Mouse (Mus musculus) G1E (cell line): ENCODE measurements around the gene Cpxm1. TPM values are rescaled to one million over a fixed set of nuclear protein-coding genes. Genes with fewer than 3 reads are reported as not detected.

ENCODE experiments used
- ATAC-seq: 2 replicates; pipeline ENCODE4 v1.8.0; 2016; ENCODE audit warnings: mild to moderate bottlenecking; ENCODE audit not compliant: insufficient number of reproducible peaks, poor library complexity, low FRiP score, severe bottlenecking; ENCODE audit errors: extremely low read depth
- DNase-seq: peaks from one replicate; pipeline ENCODE4 v3.0.0; 2012; ENCODE audit warnings: low spot score
- H3K27me3 ChIP-seq: 2 replicates; pipeline ENCODE4 v1.6.1; 2012; ENCODE audit warnings: mild to moderate bottlenecking, low read length, inconsistent platforms; ENCODE audit not compliant: insufficient read depth
- H3K36me3 ChIP-seq: replicated peaks from 2 replicates; pipeline ENCODE3; 2012; ENCODE audit warnings: mild to moderate bottlenecking, inconsistent platforms
- H3K4me1 ChIP-seq: 2 replicates; pipeline ENCODE4 v1.6.1; 2012; ENCODE audit warnings: low read depth, low read length, inconsistent platforms, mixed read lengths; ENCODE audit not compliant: insufficient read depth
- H3K4me3 ChIP-seq: 2 replicates; pipeline ENCODE4 v1.5.1; 2012; ENCODE audit warnings: low read depth, mild to moderate bottlenecking, inconsistent platforms, low read length, moderate library complexity, mixed read lengths
- H3K9me3 ChIP-seq: replicated peaks from 2 replicates; pipeline ENCODE4 v1.6.1; 2012; ENCODE audit warnings: inconsistent platforms
- CTCF ChIP-seq: IDR thresholded peaks from 2 replicates; pipeline ENCODE4 v1.5.1; 2012; ENCODE audit warnings: low read depth, low read length, inconsistent platforms, mixed read lengths
- GATA1 ChIP-seq: IDR thresholded peaks from 2 replicates; pipeline ENCODE4 v1.6.1; 2012; ENCODE audit warnings: borderline replicate concordance, low read length, inconsistent platforms, mixed read lengths
- GATA2 ChIP-seq: IDR thresholded peaks from 2 replicates; pipeline ENCODE4 v1.6.1; 2012; ENCODE audit warnings: low read depth, low read length, inconsistent platforms, borderline replicate concordance
- POLR2AphosphoS5 ChIP-seq: IDR thresholded peaks from 2 replicates; pipeline ENCODE4 v1.6.1; 2012; ENCODE audit warnings: low read depth, low read length, inconsistent platforms; ENCODE audit not compliant: insufficient replicate concordance
- TAL1 ChIP-seq: conservative IDR thresholded peaks from 2 replicates; pipeline ENCODE4 v1.6.1; 2012; ENCODE audit warnings: low read depth, low read length, inconsistent platforms, mixed read lengths
- polyA plus RNA-seq: library from polyadenylated mRNA; stranded (reverse); fragments of >175 nt; gene quantifications from 2 replicates; pipeline ENCODE4 v1.2.3, GENCODE M21; 2012
- total RNA-seq, 2 experiments: library from RNA; stranded (forward) in 1 of 2; stranded (reverse) in 1 of 2; fragments of 200-1000 nt in 1 of 2; fragments of >200 nt in 1 of 2; fragmentation: Nextera tagmentation in 1 of 2; gene quantifications; 2 replicates each; pipeline ENCODE4 v1.2.3; 2014 to 2017

Cpxm1 gene
- total and polyA plus RNA-seq, 3 experiments = not detected

DNA sequence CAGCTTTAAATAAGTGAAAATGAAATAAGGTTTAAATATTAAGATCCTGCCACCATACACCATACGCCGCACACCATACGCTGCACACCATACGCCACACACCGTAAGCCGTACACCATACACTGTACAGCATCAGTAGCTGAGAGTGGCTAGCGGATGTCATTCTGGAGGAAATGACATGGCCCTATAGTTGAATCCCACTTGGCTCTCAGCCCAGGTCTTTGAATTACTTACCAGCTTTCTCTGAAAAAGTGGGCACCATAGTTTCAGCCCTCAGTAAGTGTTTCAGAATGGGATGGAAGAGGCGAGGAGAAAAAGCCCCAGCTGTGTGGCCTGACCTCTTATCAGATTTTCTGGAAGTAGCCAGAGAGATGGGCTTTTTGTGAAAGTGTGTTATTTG lies 44.0 kb downstream of the Cpxm1 start:
- peaks cover 2% of the 10 kb centered on the region; the same call in 1 of the 2 replicates for H3K27me3 ChIP-seq
- H3K36me3 ChIP-seq = no peaks in the 10 kb centered on the region

GRCm38 (mm10) chr2:130351758-130352339 lies 45.5 kb downstream of the Cpxm1 start:
- ATAC-seq (no peak), DNase-seq (no peak)
- H3K4me1 ChIP-seq = no peaks in the 10 kb centered on the region
- H3K27me3 ChIP-seq = peaks cover 7% of the 10 kb centered on the region; the same call in 1 of the 2 replicates
- TF ChIP-seq TAL1 (no peak), GATA2 (no peak), GATA1 (no peak), CTCF (no peak), POLR2AphosphoS5 (no peak)
- no peak overlapping the region for H3K4me3 ChIP-seq
- no peaks in the 10 kb centered on the region for H3K9me3 ChIP-seq
- H3K36me3 ChIP-seq = no peaks in the 10 kb centered on the region

More for the DNA sequence above, 44.0 kb downstream of the Cpxm1 start:
- Histone ChIP-seq H3K4me1 (no peaks in the 10 kb centered on the region), H3K4me3 (no peak overlapping the region), H3K9me3 (no peaks in the 10 kb centered on the region)
- ATAC-seq = no peak
- TF ChIP-seq GATA1 = no peak
- no peak for TF ChIP-seq TAL1
- no peak for DNase-seq

DNA sequence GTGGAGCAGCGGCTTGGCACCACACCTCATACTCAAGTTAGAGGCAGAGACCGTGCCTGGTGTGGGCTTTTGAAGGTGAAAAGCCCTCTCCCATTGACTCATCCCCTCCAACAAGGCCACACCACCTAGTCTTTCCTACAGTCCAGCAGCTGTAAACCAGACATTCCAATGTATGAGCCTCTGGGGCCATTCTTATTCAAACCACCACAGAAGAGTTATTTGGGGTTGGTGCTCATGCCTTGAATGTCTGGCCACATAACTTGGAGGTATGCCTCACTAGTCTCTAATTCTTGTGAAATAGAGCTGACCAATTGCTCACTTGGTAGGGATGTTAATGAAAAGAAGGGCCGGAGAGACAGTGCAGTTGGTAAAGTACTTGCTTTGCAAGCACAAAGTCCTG lies 47.0 kb downstream of the Cpxm1 start:
- Histone ChIP-seq H3K9me3 (no peaks in the 10 kb centered on the region), H3K27me3 (peaks cover 13% of the 10 kb centered on the region; the same call in 1 of the 2 replicates), H3K4me1 (no peaks in the 10 kb centered on the region), H3K36me3 (no peaks in the 10 kb centered on the region), H3K4me3 (no peak overlapping the region)
- no peak for DNase-seq
- no peak for TF ChIP-seq TAL1
- no peak for TF ChIP-seq CTCF
- no peak for TF ChIP-seq POLR2AphosphoS5
- no peak for TF ChIP-seq GATA1
- TF ChIP-seq GATA2 = no peak
- ATAC-seq = no peak

GRCm38 (mm10) chr2:130341220-130341580 lies 56.2 kb downstream of the Cpxm1 start:
- no peak overlapping the region for H3K4me3 ChIP-seq
- no peak for DNase-seq
- ATAC-seq = no peak
- TF ChIP-seq POLR2AphosphoS5 (no peak), GATA1 (no peak), CTCF (no peak), TAL1 (no peak), GATA2 (no peak)
- peaks cover 5% of the 10 kb centered on the region; the same call in 1 of the 2 replicates for H3K4me1 ChIP-seq
- peaks cover 13% of the 10 kb centered on the region; the same call in 1 of the 2 replicates for H3K27me3 ChIP-seq
- H3K36me3 ChIP-seq = no peaks in the 10 kb centered on the region
- H3K9me3 ChIP-seq = no peaks in the 10 kb centered on the region

Other genes with a start within 250 kb of the Cpxm1 start
- 112 and 115 TPM in 2 replicates for gene Snrpb, start 218.2 kb downstream of the Cpxm1 start, total RNA-seq (2014; fragmentation: Nextera tagmentation)
- gene Snrpb, start 218.2 kb downstream of the Cpxm1 start, total RNA-seq (2017) = 252 and 274 TPM in 2 replicates
- gene Snrpb, start 218.2 kb downstream of the Cpxm1 start, polyA plus RNA-seq = 650 and 707 TPM in 2 replicates
- gene Tmc2, start 202.4 kb downstream of the Cpxm1 start, total RNA-seq (2014; fragmentation: Nextera tagmentation) = not detected in 2 replicates
- 0.05 and 0.06 TPM in 2 replicates for gene Tmc2, start 202.4 kb downstream of the Cpxm1 start, total RNA-seq (2017)
- gene Tmc2, start 202.4 kb downstream of the Cpxm1 start, polyA plus RNA-seq = not detected in 2 replicates
- 673 and 768 TPM in 2 replicates for gene Nop56, start 123.1 kb downstream of the Cpxm1 start, total RNA-seq (2014; fragmentation: Nextera tagmentation)
- 325 and 381 TPM in 2 replicates for gene Nop56, start 123.1 kb downstream of the Cpxm1 start, total RNA-seq (2017)
- 92.9 and 102 TPM in 2 replicates for gene Nop56, start 123.1 kb downstream of the Cpxm1 start, polyA plus RNA-seq
- gene Idh3b, start 113.0 kb downstream of the Cpxm1 start, total RNA-seq (2014; fragmentation: Nextera tagmentation) = 381 and 449 TPM in 2 replicates
- 171 and 172 TPM in 2 replicates for gene Idh3b, start 113.0 kb downstream of the Cpxm1 start, total RNA-seq (2017)
- gene Idh3b, start 113.0 kb downstream of the Cpxm1 start, polyA plus RNA-seq = 118 and 132 TPM in 2 replicates
- gene Ebf4, start 102.4 kb downstream of the Cpxm1 start, total RNA-seq (2014; fragmentation: Nextera tagmentation) = 0.49 and 0.83 TPM in 2 replicates
- gene Ebf4, start 102.4 kb downstream of the Cpxm1 start, total RNA-seq (2017) = 0.06 TPM in 1 of 2 replicates, not detected in the other
- gene Ebf4, start 102.4 kb downstream of the Cpxm1 start, polyA plus RNA-seq = not detected in 2 replicates
- not detected in 2 replicates for gene Gm28372, start 7.7 kb upstream of the Cpxm1 start, total RNA-seq (2014; fragmentation: Nextera tagmentation)
- not detected in 2 replicates for gene Gm28372, start 7.7 kb upstream of the Cpxm1 start, total RNA-seq (2017)
- not detected in 2 replicates for gene Gm28372, start 7.7 kb upstream of the Cpxm1 start, polyA plus RNA-seq
- gene 1700020A23Rik, start 7.7 kb upstream of the Cpxm1 start, total RNA-seq (2014; fragmentation: Nextera tagmentation) = not detected in 2 replicates
- gene 1700020A23Rik, start 7.7 kb upstream of the Cpxm1 start, total RNA-seq (2017) = not detected in 2 replicates
- not detected in 2 replicates for gene 1700020A23Rik, start 7.7 kb upstream of the Cpxm1 start, polyA plus RNA-seq
- gene Tmem239, start 8.9 kb upstream of the Cpxm1 start, total RNA-seq (2014; fragmentation: Nextera tagmentation) = not detected in 2 replicates
- gene Tmem239, start 8.9 kb upstream of the Cpxm1 start, total RNA-seq (2017) = not detected in 2 replicates
- not detected in 2 replicates for gene Tmem239, start 8.9 kb upstream of the Cpxm1 start, polyA plus RNA-seq
- gene Vps16, start 26.8 kb upstream of the Cpxm1 start, total RNA-seq (2014; fragmentation: Nextera tagmentation) = 55.2 and 58.9 TPM in 2 replicates
- 180 and 190 TPM in 2 replicates for gene Vps16, start 26.8 kb upstream of the Cpxm1 start, total RNA-seq (2017)
- gene Vps16, start 26.8 kb upstream of the Cpxm1 start, polyA plus RNA-seq = 12.6 and 20.2 TPM in 2 replicates
- 16.9 and 17.6 TPM in 2 replicates for gene Pced1a, start 27.1 kb upstream of the Cpxm1 start, total RNA-seq (2014; fragmentation: Nextera tagmentation)
- gene Pced1a, start 27.1 kb upstream of the Cpxm1 start, total RNA-seq (2017) = 13.9 and 20.0 TPM in 2 replicates
- 17.4 and 19.7 TPM in 2 replicates for gene Pced1a, start 27.1 kb upstream of the Cpxm1 start, polyA plus RNA-seq
- gene Ptpra, start 52.7 kb upstream of the Cpxm1 start, total RNA-seq (2014; fragmentation: Nextera tagmentation) = 60.6 and 97.7 TPM in 2 replicates
- 119 and 127 TPM in 2 replicates for gene Ptpra, start 52.7 kb upstream of the Cpxm1 start, total RNA-seq (2017)
- gene Ptpra, start 52.7 kb upstream of the Cpxm1 start, polyA plus RNA-seq = 11.4 and 22.6 TPM in 2 replicates
- gene Mrps26, start 166.2 kb upstream of the Cpxm1 start, total RNA-seq (2014; fragmentation: Nextera tagmentation) = 75.7 and 93.8 TPM in 2 replicates
- 60.6 and 79.2 TPM in 2 replicates for gene Mrps26, start 166.2 kb upstream of the Cpxm1 start, total RNA-seq (2017)
- gene Mrps26, start 166.2 kb upstream of the Cpxm1 start, polyA plus RNA-seq = 144 and 187 TPM in 2 replicates
- gene Oxt, start 178.6 kb upstream of the Cpxm1 start, total RNA-seq (2014; fragmentation: Nextera tagmentation) = not detected in 2 replicates
- gene Oxt, start 178.6 kb upstream of the Cpxm1 start, total RNA-seq (2017) = not detected in 2 replicates
- not detected in 2 replicates for gene Oxt, start 178.6 kb upstream of the Cpxm1 start, polyA plus RNA-seq
- gene Avp, start 185.0 kb upstream of the Cpxm1 start, total RNA-seq (2014; fragmentation: Nextera tagmentation) = not detected in 2 replicates
- not detected in 2 replicates for gene Avp, start 185.0 kb upstream of the Cpxm1 start, total RNA-seq (2017)
- not detected in 2 replicates for gene Avp, start 185.0 kb upstream of the Cpxm1 start, polyA plus RNA-seq
- gene Fastkd5, start 232.5 kb upstream of the Cpxm1 start, total RNA-seq (2014; fragmentation: Nextera tagmentation) = 20.5 and 26.4 TPM in 2 replicates
- 27.6 and 29.9 TPM in 2 replicates for gene Fastkd5, start 232.5 kb upstream of the Cpxm1 start, total RNA-seq (2017)
- gene Fastkd5, start 232.5 kb upstream of the Cpxm1 start, polyA plus RNA-seq = 0.81 and 1.3 TPM in 2 replicates
- gene Ubox5, start 232.5 kb upstream of the Cpxm1 start, total RNA-seq (2014; fragmentation: Nextera tagmentation) = 11.2 and 13.0 TPM in 2 replicates
- 9.0 and 9.7 TPM in 2 replicates for gene Ubox5, start 232.5 kb upstream of the Cpxm1 start, total RNA-seq (2017)
- 2.7 and 3.2 TPM in 2 replicates for gene Ubox5, start 232.5 kb upstream of the Cpxm1 start, polyA plus RNA-seq
- gene Lzts3, start 245.2 kb upstream of the Cpxm1 start, total RNA-seq (2014; fragmentation: Nextera tagmentation) = 1.2 TPM in 1 of 2 replicates, not detected in the other
- 0.55 and 0.81 TPM in 2 replicates for gene Lzts3, start 245.2 kb upstream of the Cpxm1 start, total RNA-seq (2017)
- 1.1 and 1.2 TPM in 2 replicates for gene Lzts3, start 245.2 kb upstream of the Cpxm1 start, polyA plus RNA-seq